Mouse (Mus musculus) neutrophil, adult 5-6 weeks (primary cell): ENCODE data around the gene Dab1. TPM values are rescaled to one million over a fixed set of nuclear protein-coding genes. Genes with fewer than 3 reads are reported as not detected.

ENCODE experiments used
- ATAC-seq: fragments of 151-379, 151-347 bp; 2 replicates; pipeline ENCODE4 v1.8.0; 2017; ENCODE audit warnings: mild to moderate bottlenecking, moderate TSS enrichment; ENCODE audit not compliant: insufficient number of reproducible peaks, poor library complexity, low FRiP score, severe bottlenecking; ENCODE audit errors: extremely low read depth
- total RNA-seq: library from RNA; stranded (forward); fragments of 200-1000 nt; gene quantifications from 2 replicates; pipeline ENCODE4 v1.2.3, GENCODE M21; 2017

Dab1 gene
- total RNA-seq, 1 experiment from 2014 or later: not detected

- ATAC-seq: no peak
Measured at GRCm38 (mm10) chr4:104043441-104043840, 424.3 kb downstream of the Dab1 start.

- no peak for ATAC-seq
Measured at GRCm38 (mm10) chr4:104044634-104045033, 425.5 kb downstream of the Dab1 start.

GRCm38 (mm10) chr4:104047966-104048804, 429.0 kb downstream of the Dab1 start:
- ATAC-seq: no peak

GRCm38 (mm10) chr4:104057116-104057515, 438.0 kb downstream of the Dab1 start:
- ATAC-seq: no peak

GRCm38 (mm10) chr4:104059569-104059968, 440.4 kb downstream of the Dab1 start:
- no peak for ATAC-seq

- ATAC-seq: no peak
Measured at GRCm38 (mm10) chr4:104062356-104062755, 443.2 kb downstream of the Dab1 start.

GRCm38 (mm10) chr4:104066901-104067300, 447.7 kb downstream of the Dab1 start:
- no peak for ATAC-seq

GRCm38 (mm10) chr4:104067748-104068147, 448.6 kb downstream of the Dab1 start:
- no peak for ATAC-seq

- no peak for ATAC-seq
Measured at GRCm38 (mm10) chr4:104071296-104071695, 452.1 kb downstream of the Dab1 start.

- no peak for ATAC-seq
Measured at GRCm38 (mm10) chr4:104073920-104074459, 454.8 kb downstream of the Dab1 start.

GRCm38 (mm10) chr4:104077771-104078170, 458.6 kb downstream of the Dab1 start:
- no peak for ATAC-seq

GRCm38 (mm10) chr4:104106299-104106698, 487.1 kb downstream of the Dab1 start:
- ATAC-seq: no peak

- ATAC-seq: no peak
Measured at GRCm38 (mm10) chr4:104111614-104112013, 492.5 kb downstream of the Dab1 start.

GRCm38 (mm10) chr4:104113209-104114005, 494.2 kb downstream of the Dab1 start:
- ATAC-seq: no peak

GRCm38 (mm10) chr4:104114006-104114361, 494.8 kb downstream of the Dab1 start:
- no peak for ATAC-seq

- no peak for ATAC-seq
Measured at GRCm38 (mm10) chr4:104120108-104120507, 500.9 kb downstream of the Dab1 start.

GRCm38 (mm10) chr4:104121959-104122358, 502.8 kb downstream of the Dab1 start:
- no peak for ATAC-seq

GRCm38 (mm10) chr4:104122364-104122763, 503.2 kb downstream of the Dab1 start:
- no peak for ATAC-seq

GRCm38 (mm10) chr4:104153637-104154036, 534.5 kb downstream of the Dab1 start:
- no peak for ATAC-seq

GRCm38 (mm10) chr4:104178067-104178466, 558.9 kb downstream of the Dab1 start:
- ATAC-seq: no peak
